In the genomic region with DNA sequence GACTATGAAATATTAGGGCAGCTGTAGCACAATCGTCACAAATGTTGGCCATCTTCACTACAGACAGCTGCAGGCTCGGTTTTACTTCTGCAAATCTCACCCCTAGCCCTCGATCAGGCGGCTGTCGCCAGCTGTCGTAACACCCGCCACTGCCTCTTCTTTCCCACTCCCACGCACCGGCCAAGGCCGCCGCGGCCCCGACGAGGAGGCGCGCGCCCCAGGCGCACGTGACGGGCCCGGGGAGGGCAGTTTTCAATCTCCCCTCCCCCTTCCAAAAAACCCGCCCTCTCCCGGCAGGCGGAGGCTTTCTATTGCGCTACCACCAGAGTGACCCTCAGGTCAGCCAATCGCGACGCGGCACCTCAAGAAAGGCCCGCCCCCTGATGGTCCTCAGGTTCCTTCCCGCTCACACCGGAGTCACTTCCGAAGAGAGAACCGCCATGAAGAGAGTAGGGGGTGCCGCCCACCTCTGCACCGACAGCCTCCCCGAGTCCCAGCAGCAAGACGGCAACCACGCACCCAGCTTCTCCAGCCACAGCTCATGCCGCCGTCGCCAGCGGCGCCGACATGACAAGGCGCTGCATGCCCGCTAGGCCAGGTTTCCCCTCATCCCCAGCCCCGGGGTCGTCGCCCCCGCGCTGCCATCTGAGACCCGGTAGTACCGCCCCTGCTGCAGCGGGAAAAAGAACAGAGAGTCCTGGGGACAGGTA, we compare ENCODE assay signal across 8 mouse cellular contexts. TPM values are rescaled to one million over a fixed set of nuclear protein-coding genes. Genes with fewer than 3 reads are reported as not detected.
A peak's percentile ranks its signal among the peaks of the same experiment; 100 is the strongest.
DNase-seq lines count a peak whose midpoint lies in the region; ATAC-seq lines count a peak whose summit lies in the region.

Slf2 (plus strand) TSS at position 408 of the 710 bp plus-strand sequence.

- H3K9me3 ChIP-seq in forebrain, embryonic 14.5 days (replicated peaks; ENCODE audit: control insufficient read depth, low read length): no peaks in the 10 kb centered on the region
- no peaks in the 10 kb centered on the region for H3K9me3 ChIP-seq in neural tube, embryonic 15.5 days (replicated peaks)

- DNase-seq in ES-CJ7 (ENCODE audit: low read depth, low spot score): peak; percentile 98
- peak; percentile 98 for DNase-seq in cerebellum, adult 11 months
- DNase-seq in forebrain, embryonic 14.5 days (ENCODE audit: low spot score): peak; percentile 99
- DNase-seq in heart, postnatal 14 days: peak; percentile 99
- DNase-seq in layer of hippocampus, adult 11-12 months (ENCODE audit: low spot score): peak; percentile 100
- DNase-seq in lung, adult 18-20 months: peak; percentile 99
- DNase-seq in testis, postnatal 14 days (ENCODE audit: low spot score): peak; percentile 99

- H3K36me3 ChIP-seq in forebrain, embryonic 14.5 days (ENCODE audit: control insufficient read depth, insufficient read depth, low read length): peaks cover 11% of the 10 kb centered on the region
- H3K36me3 ChIP-seq in neural tube, embryonic 15.5 days: peaks cover 11% of the 10 kb centered on the region

- ATAC-seq in forebrain, embryonic 14.5 days: peak; percentile 98
- ATAC-seq in neural tube, embryonic 15.5 days (ENCODE audit: low FRiP score): peak; percentile 98

- intact Hi-C loops in heart, postnatal 14 days (cut with DNase I): no loop called here

- peak within 1 kb of the TSS; percentile 81 for H3K9ac ChIP-seq in forebrain, embryonic 14.5 days (ENCODE audit: low read length)
- peak within 1 kb of the TSS; percentile 82 for H3K9ac ChIP-seq in neural tube, embryonic 15.5 days (replicated peaks)

- under 1% methylated on average over 54 of the region's 55 CpGs for WGBS in forebrain, embryonic 14.5 days
- under 1% methylated on average over 55 of the region's 55 CpGs for WGBS in neural tube, embryonic 15.5 days

- peaks cover 9% of the 10 kb centered on the region for H3K4me1 ChIP-seq in forebrain, embryonic 14.5 days (ENCODE audit: control insufficient read depth, insufficient read depth, low read length)
- H3K4me1 ChIP-seq in neural tube, embryonic 15.5 days: peaks cover 22% of the 10 kb centered on the region

- peak within 1 kb of the TSS; percentile 78 for H3K27ac ChIP-seq in forebrain, embryonic 14.5 days (ENCODE audit: low read depth, low read length)
- H3K27ac ChIP-seq in neural tube, embryonic 15.5 days (replicated peaks): peak within 1 kb of the TSS; percentile 86

- H3K4me3 ChIP-seq in forebrain, embryonic 14.5 days (ENCODE audit: low read depth, low read length): peak within 1 kb of the TSS; percentile 97
- peak within 1 kb of the TSS; percentile 85 for H3K4me3 ChIP-seq in neural tube, embryonic 15.5 days (replicated peaks)

- no peaks in the 10 kb centered on the region for H3K27me3 ChIP-seq in forebrain, embryonic 14.5 days (replicated peaks; ENCODE audit: control insufficient read depth, insufficient read depth, low read length)
- H3K27me3 ChIP-seq in neural tube, embryonic 15.5 days (replicated peaks): no peaks in the 10 kb centered on the region

- peak within 1 kb of the TSS; percentile 73 for H3K4me2 ChIP-seq in forebrain, embryonic 14.5 days (ENCODE audit: low read length)
- H3K4me2 ChIP-seq in neural tube, embryonic 15.5 days: peak within 1 kb of the TSS; percentile 70

RNA-seq across cellular contexts. Expression of gene Slf2, which starts in this region (rescaled TPM):
- 22.9 and 28.1 TPM in 2 replicates for polyA plus RNA-seq in forebrain, embryonic 14.5 days (2014; fragmentation: Nextera tagmentation; extraction: Ambion mirVana)
- 10 to 100 TPM; 26.4 to 26.8 TPM for total RNA-seq in heart, postnatal 14 days (2021)
- polyA plus RNA-seq in neural tube, embryonic 15.5 days (2015; fragmentation: Nextera tagmentation; extraction: Ambion mirVana): 28.4 and 28.7 TPM in 2 replicates

Comparison
In these comparisons a context has a peak if more than half of its experiments do, and no peak if none do; other contexts are left out.
1. Peak in every context shown above with its lines: DNase-seq, ATAC-seq, H3K4me3 ChIP-seq and H3K27ac ChIP-seq.